Mouse (Mus musculus): ENCODE results near the gene Foxn3. TPM values are rescaled to one million over a fixed set of nuclear protein-coding genes. Genes with fewer than 3 reads are reported as not detected.

The Foxn3 gene
- polyA plus RNA-seq, 1 experiment from 2014 or later, result 85.9 TPM

DNA sequence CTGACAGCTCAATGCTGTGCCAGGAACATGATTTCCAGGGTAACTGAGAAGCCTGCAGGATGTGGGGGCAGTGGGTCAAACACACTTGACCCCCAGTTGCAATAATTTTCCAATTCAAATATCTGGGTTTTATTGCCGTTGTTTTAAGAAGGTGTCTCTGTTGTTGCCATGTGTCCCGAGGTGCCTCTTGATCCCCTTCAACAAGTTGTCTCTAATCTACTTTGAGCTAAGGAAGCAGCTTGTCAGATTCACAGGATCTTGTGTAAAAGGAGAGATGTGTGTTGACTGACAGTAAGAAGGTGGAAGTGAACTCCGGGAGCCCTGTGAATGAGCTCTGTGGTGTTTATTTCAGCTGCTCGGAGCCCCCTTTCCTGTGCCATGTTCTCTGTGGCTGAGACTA lies 16.6 kb upstream of the Foxn3 start:
- 83% methylated on average over 4 of the region's 4 CpGs for WGBS
- ATAC-seq (replicated peaks), result no peak
- no peak overlapping the region for H3K9ac ChIP-seq

DNA sequence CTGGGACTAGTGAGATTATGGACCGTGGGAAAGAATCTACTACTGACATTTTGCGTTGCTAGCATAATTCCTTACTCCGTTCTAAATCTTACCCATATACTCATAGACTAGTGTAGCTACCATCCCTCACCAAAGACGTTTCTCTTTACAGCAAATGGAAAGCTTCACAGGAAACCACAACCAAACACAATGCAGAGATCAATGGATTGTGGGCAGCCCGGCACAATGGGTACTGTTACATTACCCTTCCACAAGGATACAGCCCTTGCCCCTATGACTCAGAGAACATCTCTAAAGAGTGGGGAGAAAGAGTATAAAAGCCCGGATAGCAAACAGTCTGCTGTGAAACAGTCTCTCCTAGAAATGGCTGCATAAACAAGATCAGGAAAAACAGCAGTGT lies 13.3 kb upstream of the Foxn3 start:
- no peak overlapping the region for H3K4me3 ChIP-seq
- no peaks in the 10 kb centered on the region for H3K9me3 ChIP-seq
- peaks cover 3% of the 10 kb centered on the region; the same call in 1 of the 2 replicates for H3K4me1 ChIP-seq
- no peak overlapping the region for H3K9ac ChIP-seq
- no peak overlapping the region for H3K4me2 ChIP-seq
- H3K36me3 ChIP-seq (replicated peaks), result no peaks in the 10 kb centered on the region
- no peak overlapping the region for H3K27ac ChIP-seq
- H3K27me3 ChIP-seq (replicated peaks), result no peaks in the 10 kb centered on the region
- WGBS, result 75% methylated on average over 6 of the region's 6 CpGs
- ATAC-seq (replicated peaks), result no peak

More for the DNA sequence above, 16.6 kb upstream of the Foxn3 start:
- no peak overlapping the region for H3K4me3 ChIP-seq
- H3K9me3 ChIP-seq, result no peaks in the 10 kb centered on the region
- no peak overlapping the region for H3K27ac ChIP-seq
- H3K27me3 ChIP-seq (replicated peaks), result no peaks in the 10 kb centered on the region
- H3K4me1 ChIP-seq, result no peaks in the 10 kb centered on the region
- no peaks in the 10 kb centered on the region for H3K36me3 ChIP-seq (replicated peaks)
- H3K4me2 ChIP-seq, result no peak overlapping the region

DNA sequence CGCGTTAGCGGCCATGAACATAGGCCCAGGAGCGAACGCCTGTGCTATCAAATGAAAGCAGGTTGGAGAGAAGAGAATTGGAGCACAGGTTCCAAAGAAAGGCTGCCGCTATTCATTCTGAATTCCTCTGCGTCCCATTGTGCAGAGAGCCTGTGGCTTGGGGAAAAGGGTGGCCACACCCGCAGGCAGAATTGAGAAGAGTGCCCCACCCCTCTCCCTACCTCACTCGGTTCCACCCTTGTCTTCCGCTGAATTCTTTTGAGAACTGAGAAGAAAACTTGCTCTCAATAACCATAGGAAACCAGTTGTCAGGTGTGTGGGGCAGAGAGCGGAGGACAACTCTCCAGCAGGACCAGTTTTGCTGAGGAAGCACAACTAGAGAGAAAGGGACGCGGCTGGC lies 10.9 kb upstream of the Foxn3 start:
- Histone ChIP-seq H3K9me3 (no peaks in the 10 kb centered on the region), H3K36me3 (replicated peaks) (no peaks in the 10 kb centered on the region), H3K9ac (no peak overlapping the region), H3K27me3 (replicated peaks) (no peaks in the 10 kb centered on the region), H3K27ac (no peak overlapping the region), H3K4me1 (peaks cover 3% of the 10 kb centered on the region; the same call in 1 of the 2 replicates), H3K4me2 (no peak overlapping the region), H3K4me3 (no peak overlapping the region)
- ATAC-seq (replicated peaks), result no peak
- WGBS, result 34% methylated on average over 13 of the region's 13 CpGs

DNA sequence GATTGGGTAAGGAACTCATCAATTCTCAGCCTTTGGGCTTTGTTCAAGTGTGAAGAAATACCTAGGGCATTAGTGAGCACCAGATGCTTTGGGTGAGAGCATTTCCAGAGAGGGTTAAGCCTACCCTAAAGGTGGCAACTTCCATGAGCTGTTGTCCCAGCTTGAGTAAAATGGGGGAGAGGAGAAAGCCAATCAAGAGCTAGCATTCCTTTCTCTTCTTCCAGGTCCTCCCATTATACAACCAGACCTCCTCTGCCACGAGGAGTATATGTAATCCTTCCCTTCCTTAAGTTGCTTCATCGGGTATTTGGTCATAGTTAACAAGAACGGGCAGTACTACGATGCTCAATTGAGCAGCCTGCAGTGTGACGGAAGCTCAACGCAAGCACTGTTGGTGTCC lies 9.7 kb upstream of the Foxn3 start:
- ATAC-seq (replicated peaks), result no peak
- WGBS, result 85% methylated on average over 6 of the region's 6 CpGs
- H3K4me1 ChIP-seq, result peaks cover 3% of the 10 kb centered on the region; the same call in 1 of the 2 replicates
- H3K4me2 ChIP-seq, result no peak overlapping the region
- no peaks in the 10 kb centered on the region for H3K27me3 ChIP-seq (replicated peaks)
- no peak overlapping the region for H3K9ac ChIP-seq
- H3K36me3 ChIP-seq (replicated peaks), result no peaks in the 10 kb centered on the region
- no peaks in the 10 kb centered on the region for H3K9me3 ChIP-seq
- no peak overlapping the region for H3K27ac ChIP-seq
- no peak overlapping the region for H3K4me3 ChIP-seq

DNA sequence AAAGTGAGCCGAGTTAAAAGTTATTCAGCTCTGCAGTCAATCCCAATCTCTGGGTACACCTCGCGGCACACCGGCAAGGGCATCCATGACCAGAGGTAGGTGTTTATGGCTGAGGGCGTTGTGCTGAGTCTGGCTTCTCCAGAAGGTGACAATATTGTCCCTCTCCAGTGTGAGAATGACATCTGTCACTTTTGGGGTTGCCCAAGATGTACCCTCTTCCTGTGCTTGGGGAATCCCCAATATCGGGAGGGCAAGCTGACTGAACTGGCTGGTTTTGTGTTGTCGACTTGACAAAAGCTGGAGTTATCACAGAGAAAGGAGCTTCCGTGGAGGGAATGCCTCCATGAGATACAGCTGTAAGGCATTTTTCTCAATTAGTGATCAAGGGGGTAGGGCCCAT lies 8.6 kb upstream of the Foxn3 start:
- Histone ChIP-seq H3K36me3 (replicated peaks) (no peaks in the 10 kb centered on the region), H3K4me2 (no peak overlapping the region), H3K4me3 (no peak overlapping the region), H3K9me3 (no peaks in the 10 kb centered on the region), H3K27me3 (replicated peaks) (no peaks in the 10 kb centered on the region), H3K4me1 (peaks cover 3% of the 10 kb centered on the region; the same call in 1 of the 2 replicates), H3K27ac (no peak overlapping the region), H3K9ac (no peak overlapping the region)
- ATAC-seq (replicated peaks), result no peak
- 96% methylated on average over 8 of the region's 8 CpGs for WGBS

DNA sequence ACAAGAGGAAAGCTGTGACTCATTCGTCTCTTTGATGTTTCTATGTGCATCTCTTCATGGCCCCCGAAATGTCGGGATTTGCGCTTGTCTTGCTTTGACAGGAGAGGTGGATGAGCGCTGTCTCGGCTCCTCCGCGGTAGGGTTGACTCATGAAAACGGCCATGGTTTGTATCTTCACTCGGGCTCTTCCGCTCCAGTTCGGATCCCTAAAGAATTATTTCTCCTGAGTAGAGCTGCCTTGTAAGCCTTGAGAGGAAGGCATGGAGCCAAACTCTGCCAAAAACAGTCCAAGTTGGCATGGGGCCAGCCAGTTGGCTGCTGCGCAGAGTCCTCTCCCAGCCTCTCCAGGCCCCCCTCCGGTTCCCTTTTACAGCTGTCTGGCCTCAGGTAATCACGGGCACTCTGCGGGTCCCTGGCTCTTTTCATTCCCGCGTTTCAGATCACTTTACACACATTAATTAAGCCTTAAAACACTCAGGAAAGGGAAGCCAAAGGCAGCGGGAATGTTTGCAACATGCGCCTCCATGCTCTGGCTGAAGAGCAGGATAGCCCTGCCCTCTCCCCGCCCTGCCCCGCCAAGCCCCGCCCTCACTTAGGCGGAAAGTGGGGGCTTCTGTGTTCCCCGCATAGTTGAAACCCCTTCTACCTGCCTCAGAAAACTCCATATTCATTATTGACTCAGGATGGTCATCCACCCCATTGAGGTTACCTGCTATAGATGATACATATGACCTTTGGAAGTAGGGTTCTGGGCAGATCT lies 7.0 kb upstream of the Foxn3 start:
- 69% methylated on average over 25 of the region's 25 CpGs for WGBS
- Histone ChIP-seq H3K27me3 (replicated peaks) (no peaks in the 10 kb centered on the region), H3K4me3 (no peak overlapping the region), H3K36me3 (replicated peaks) (no peaks in the 10 kb centered on the region), H3K27ac (no peak overlapping the region), H3K4me1 (peaks cover 3% of the 10 kb centered on the region; the same call in 1 of the 2 replicates), H3K9me3 (no peaks in the 10 kb centered on the region), H3K4me2 (peak overlapping the region; percentile 13; the same call in 1 of the 2 replicates), H3K9ac (no peak overlapping the region)
- ATAC-seq (replicated peaks), result peak; percentile 65

DNA sequence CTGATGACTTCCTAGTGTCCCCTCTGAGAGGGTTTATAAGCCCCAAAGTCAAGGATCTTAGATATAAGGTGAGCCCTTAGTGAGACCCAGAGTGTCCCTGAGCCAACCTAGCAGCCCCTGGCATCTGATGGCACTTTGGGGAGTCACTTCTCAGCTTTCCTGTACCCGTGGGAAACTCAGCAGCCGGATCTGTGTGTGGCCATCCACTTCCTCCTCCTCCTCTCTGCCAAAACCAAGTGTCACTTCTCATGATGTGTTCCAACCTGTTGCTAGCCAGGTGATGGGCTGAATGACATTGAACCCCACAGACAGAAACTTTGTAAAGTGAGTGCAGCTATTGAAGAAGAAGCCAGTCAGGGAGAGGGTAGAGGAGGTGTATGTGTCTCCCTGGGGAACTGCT lies 2.2 kb upstream of the Foxn3 start:
- 74% methylated on average over 2 of the region's 2 CpGs for WGBS
- Histone ChIP-seq H3K4me3 (no peak overlapping the region), H3K4me1 (peaks cover 18% of the 10 kb centered on the region), H3K27me3 (replicated peaks) (no peaks in the 10 kb centered on the region), H3K9ac (no peak overlapping the region), H3K4me2 (no peak overlapping the region), H3K9me3 (no peaks in the 10 kb centered on the region), H3K27ac (no peak overlapping the region), H3K36me3 (replicated peaks) (no peaks in the 10 kb centered on the region)
- no peak for ATAC-seq (replicated peaks)

DNA sequence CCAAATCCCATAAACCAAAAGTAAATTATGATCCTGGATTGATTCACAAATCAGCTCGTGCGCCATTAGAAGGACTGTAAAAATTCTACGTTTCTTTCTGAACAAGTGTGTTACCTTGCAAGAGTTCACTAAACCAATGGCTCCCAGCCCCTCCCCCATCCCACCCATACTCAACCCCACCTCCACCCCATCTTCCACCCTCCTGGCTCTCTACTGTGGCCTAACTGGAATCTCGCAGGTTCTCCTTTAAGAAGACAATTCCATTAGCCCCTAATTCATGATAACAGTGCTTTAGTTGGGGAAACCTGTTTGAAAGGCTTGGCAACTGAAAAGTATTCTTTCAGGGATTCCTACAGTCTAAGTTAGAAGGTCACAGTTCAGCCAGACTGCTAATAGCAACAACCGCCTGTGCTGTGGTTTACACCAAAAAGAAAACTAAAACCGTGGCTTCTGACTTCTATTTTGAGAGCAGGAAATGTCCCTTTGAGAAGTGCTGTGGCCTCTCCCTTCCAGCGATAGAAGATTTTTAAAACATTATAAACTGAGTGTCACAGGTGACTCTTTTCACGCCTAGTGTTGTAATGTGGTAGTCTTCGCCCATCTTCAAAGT lies 1.0 kb upstream of the Foxn3 start:
- peak overlapping the region; percentile 65 for H3K4me3 ChIP-seq
- WGBS, result 35% methylated on average over 9 of the region's 9 CpGs
- H3K4me1 ChIP-seq, result peaks cover 21% of the 10 kb centered on the region
- no peaks in the 10 kb centered on the region for H3K9me3 ChIP-seq
- H3K36me3 ChIP-seq (replicated peaks), result no peaks in the 10 kb centered on the region
- no peak for ATAC-seq (replicated peaks)
- H3K27me3 ChIP-seq (replicated peaks), result no peaks in the 10 kb centered on the region
- H3K4me2 ChIP-seq, result peak overlapping the region; percentile 75
- no peak overlapping the region for H3K27ac ChIP-seq
- H3K9ac ChIP-seq, result no peak overlapping the region

DNA sequence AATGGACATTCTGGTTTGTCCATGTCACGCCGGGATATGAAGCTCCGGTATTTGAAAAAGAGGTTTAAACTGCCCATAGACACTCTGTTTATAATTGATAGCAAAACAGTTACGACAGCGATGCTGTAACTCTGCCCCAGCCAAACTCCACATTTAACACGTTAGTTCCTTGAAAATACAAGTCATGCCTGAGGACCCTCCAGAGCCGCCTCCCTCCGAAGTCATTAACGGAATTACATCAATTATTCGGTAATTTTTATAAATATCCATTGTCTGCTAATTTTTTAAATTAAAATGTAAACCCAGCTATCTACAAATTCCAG lies 554 bp downstream of the Foxn3 start:
- no peak; the same call in 1 of the 2 replicates for ATAC-seq (replicated peaks)
- Histone ChIP-seq H3K4me1 (peaks cover 21% of the 10 kb centered on the region), H3K9ac (peak overlapping the region; percentile 51), H3K27me3 (replicated peaks) (no peaks in the 10 kb centered on the region), H3K4me2 (peak overlapping the region; percentile 75), H3K27ac (peak overlapping the region; percentile 80; the same call in 1 of the 2 replicates), H3K4me3 (peak overlapping the region; percentile 65), H3K36me3 (replicated peaks) (no peaks in the 10 kb centered on the region), H3K9me3 (no peaks in the 10 kb centered on the region)
- under 1% methylated on average over 10 of the region's 10 CpGs for WGBS

DNA sequence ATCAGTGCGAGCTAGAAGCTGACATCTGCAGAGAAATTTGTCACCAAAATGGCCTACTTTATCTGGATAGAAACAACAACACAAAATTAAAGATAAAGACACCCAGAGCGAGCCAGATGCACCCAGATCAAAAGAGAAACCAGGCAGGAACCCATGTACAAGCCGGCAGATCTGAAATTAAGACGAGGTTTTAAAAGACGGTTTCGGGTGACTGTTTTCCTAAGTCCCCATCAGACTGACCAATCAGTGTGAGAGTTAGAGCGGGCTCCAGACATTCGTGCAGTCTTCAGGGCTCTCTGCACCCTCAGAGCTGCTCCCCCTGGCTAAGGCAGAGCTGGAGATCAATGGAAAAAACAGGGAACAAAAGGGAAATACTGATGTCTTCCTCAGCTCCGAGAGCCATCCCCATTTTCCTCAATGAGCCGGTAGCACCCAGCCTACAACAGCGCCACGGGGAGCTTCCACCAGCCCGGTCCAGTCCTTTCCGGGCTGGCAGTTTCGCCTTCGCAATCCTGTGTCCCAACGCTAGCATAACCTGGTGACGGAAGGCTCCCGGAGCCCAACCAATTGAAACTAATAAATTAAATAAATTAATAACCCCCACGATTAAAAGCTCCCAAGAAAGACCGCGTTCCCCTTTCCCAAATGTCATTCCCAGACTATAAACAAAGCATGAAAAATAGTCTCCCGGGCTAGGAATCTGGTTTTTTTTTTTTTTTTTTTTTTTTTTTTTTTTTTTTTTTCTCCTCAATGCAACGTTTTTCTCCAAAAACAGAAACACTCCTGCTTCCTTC lies 1.1 kb downstream of the Foxn3 start:
- peak overlapping the region; percentile 75 for H3K4me2 ChIP-seq
- ATAC-seq (replicated peaks), result peak; percentile 70

DNA sequence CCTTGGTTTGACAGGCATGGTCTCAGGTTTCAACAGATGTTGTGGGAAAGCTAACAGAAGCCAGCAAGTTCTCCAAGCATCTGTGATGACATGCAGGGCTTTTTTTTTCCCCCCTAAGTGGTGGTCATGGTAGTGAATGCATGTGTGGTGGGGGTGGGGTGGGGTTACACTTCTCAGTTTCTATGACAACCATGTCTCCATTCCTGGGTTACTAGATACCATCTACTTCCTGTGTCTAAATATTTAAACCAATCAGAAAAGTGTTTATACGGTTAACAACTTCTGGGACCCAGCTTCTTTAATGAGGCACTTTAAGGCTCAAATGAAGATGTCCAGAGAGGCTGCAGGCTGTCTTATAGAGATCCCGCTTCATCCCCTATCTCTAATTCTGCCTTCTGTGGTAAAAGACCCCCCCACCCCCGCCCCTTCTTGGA lies 2.0 kb downstream of the Foxn3 start:
- peak overlapping the region; percentile 80; the same call in 1 of the 2 replicates for H3K27ac ChIP-seq
- H3K36me3 ChIP-seq (replicated peaks), result no peaks in the 10 kb centered on the region
- H3K4me3 ChIP-seq, result peak overlapping the region; percentile 65
- no peaks in the 10 kb centered on the region for H3K27me3 ChIP-seq (replicated peaks)
- H3K9ac ChIP-seq, result 0 out of 2 replicates have a peak overlapping the region, but pooled peaks have one; percentile 18
- no peak for ATAC-seq (replicated peaks)
- WGBS, result 7% methylated on average over 3 of the region's 3 CpGs
- peaks cover 21% of the 10 kb centered on the region for H3K4me1 ChIP-seq
- no peaks in the 10 kb centered on the region for H3K9me3 ChIP-seq
- peak overlapping the region; percentile 75 for H3K4me2 ChIP-seq

More for the DNA sequence above, 1.1 kb downstream of the Foxn3 start:
- Histone ChIP-seq H3K9ac (peak overlapping the region; percentile 51), H3K4me1 (peaks cover 21% of the 10 kb centered on the region), H3K9me3 (no peaks in the 10 kb centered on the region), H3K27me3 (replicated peaks) (no peaks in the 10 kb centered on the region), H3K4me3 (peak overlapping the region; percentile 65), H3K27ac (peak overlapping the region; percentile 80), H3K36me3 (replicated peaks) (no peaks in the 10 kb centered on the region)
- under 1% methylated on average over 24 of the region's 24 CpGs for WGBS

DNA sequence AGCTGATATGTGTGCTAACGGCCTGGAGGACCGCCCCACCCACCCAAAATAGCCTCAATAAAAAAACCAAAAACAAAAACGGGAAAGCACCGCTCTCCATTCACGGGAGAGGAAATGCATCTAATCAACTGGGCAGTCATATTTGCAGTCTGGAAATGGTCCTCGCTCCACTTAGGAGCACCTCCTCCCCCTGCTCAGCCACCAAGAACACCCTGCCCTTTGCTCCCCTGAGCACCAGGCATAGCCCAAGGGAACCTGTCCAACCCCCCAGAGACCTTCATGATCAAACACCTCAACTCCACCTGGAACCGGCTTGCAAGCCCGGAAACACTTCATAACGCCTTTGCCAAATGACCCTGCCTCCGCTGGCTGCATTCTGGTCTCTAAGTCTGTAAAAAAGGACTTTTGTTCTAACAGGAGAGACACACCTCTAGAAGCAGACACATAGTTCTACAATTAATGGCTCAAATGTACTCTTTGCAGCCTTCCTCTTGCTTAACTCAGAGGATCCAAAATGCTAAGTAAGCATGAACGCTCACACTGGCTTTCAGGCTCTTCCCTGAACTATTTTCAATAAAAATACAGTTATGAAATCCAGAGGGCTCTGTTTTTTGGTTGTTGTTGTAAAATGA lies 2.6 kb downstream of the Foxn3 start:
- Histone ChIP-seq H3K27me3 (replicated peaks) (no peaks in the 10 kb centered on the region), H3K4me2 (peak overlapping the region; percentile 75), H3K36me3 (replicated peaks) (no peaks in the 10 kb centered on the region), H3K4me3 (0 out of 2 replicates have a peak overlapping the region, but pooled peaks have one; percentile 65), H3K4me1 (peaks cover 21% of the 10 kb centered on the region), H3K27ac (no peak overlapping the region), H3K9me3 (no peaks in the 10 kb centered on the region), H3K9ac (no peak overlapping the region)
- 72% methylated on average over 11 of the region's 11 CpGs for WGBS
- ATAC-seq (replicated peaks), result no peak
